Mouse (Mus musculus): ENCODE data around the gene Dlg4.

DNA sequence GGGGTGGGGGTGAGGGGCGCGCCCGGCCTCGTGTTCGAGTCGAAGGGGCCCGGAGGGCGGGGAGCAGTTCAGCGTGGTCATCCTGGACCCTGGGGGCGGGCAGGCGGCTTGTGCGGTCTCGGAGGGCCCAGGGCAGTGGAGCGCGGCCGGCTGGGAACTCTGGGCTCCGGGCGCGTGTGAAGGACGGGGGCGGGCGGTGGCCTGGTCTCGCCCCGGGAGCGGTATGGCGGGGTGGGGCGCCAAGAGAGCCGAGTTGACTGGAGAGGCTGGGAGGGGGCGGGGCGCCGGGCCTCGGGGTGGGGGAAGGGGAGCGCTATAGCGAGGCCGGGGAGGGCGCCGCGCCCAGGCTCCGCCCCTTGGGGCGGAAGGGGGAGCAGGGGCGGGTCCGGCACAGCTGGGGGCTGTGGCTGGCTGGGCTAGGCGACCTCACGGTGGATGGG, 19.7 kb upstream of the Dlg4 start:
- TF ChIP-seq CTCF (IDR thresholded peaks at IDR 0.05; ENCODE audit: extremely low read depth, insufficient read length, insufficient replicate concordance, low read depth, low read length) (no peak), POLR2A (IDR thresholded peaks at IDR 0.05; ENCODE audit: low read depth, low read length) (peak; percentile 92)

All from small intestine, adult 2 months (tissue).